Mouse (Mus musculus) heart, postnatal 25 days (tissue): Measurements from ENCODE around the gene Gm10037. TPM values are rescaled to one million over a fixed set of nuclear protein-coding genes. Genes with fewer than 3 reads are reported as not detected.
"Not testable (repeated sequence)": the region's sequence is repeated elsewhere in the genome, so short reads cannot be mapped to it uniquely, and the experiment has no call there.

Experiments used
- DNase-seq: peaks from one replicate; pipeline ENCODE4 v3.0.0; 2022; ENCODE audit warnings: low spot score
- intact Hi-C: fragments of 180-260 bp; cut with DNase I; formaldehyde crosslinking; loops from one replicate; pipeline ENCODE4 v1.15.1; 2025
- total RNA-seq, 2 experiments: library from RNA; stranded (reverse); gene quantifications; 2 replicates each; pipeline ENCODE4 v1.2.3; 2021

The Gm10037 gene
- total RNA-seq, result 1 to 10 TPM in 1 of 2 experiments, not detected in 1; 1.1 TPM

- no peak for DNase-seq
- intact Hi-C loops, result loop anchor here (5.0 kb wide), 1 partner anchor 109 kb away; no protein-coding TSS in a partner anchor
These were observed at the start of gene Gm10037 for GRCm38 (mm10) chr13:67830911-67831336. Gm10037 (plus strand) TSS chr13:67831106.

- no peak for DNase-seq
- intact Hi-C loops, result no loop called here
These were observed 38.9 kb upstream of the Gm10037 start for GRCm38 (mm10) chr13:67791921-67792455.

- no peak for DNase-seq
- intact Hi-C loops, result no loop called here
These were observed 32.3 kb upstream of the Gm10037 start for GRCm38 (mm10) chr13:67798618-67799017.

GRCm38 (mm10) chr13:67799151-67799550 lies 31.8 kb upstream of the Gm10037 start:
- intact Hi-C loops, DNase-seq: not testable (repeated sequence)

GRCm38 (mm10) chr13:67811651-67812210 lies 19.2 kb upstream of the Gm10037 start:
- intact Hi-C loops, result loop anchor here (1.0 to 10.0 kb wide), 4 partner anchors 34 to 287 kb away; partner anchors contain the start of genes Gm26965, Zfp493, Zfp85 and Zfp87
- DNase-seq, result no peak

GRCm38 (mm10) chr13:67812961-67813709 lies 17.8 kb upstream of the Gm10037 start:
- intact Hi-C loops, result loop anchor here (1.0 to 10.0 kb wide), 4 partner anchors 36 to 288 kb away; partner anchors contain the start of genes Gm26965, Zfp493, Zfp85 and Zfp87
- no peak for DNase-seq

GRCm38 (mm10) chr13:67813710-67814660 lies 16.9 kb upstream of the Gm10037 start, which contains the start of gene Zfp273:
Zfp273 (plus strand) TSS chr13:67813740.
- intact Hi-C loops, result loop anchor here (5.0 to 10.0 kb wide), 3 partner anchors 37 to 289 kb away; partner anchors contain the start of genes Gm26965, Zfp493, Zfp85 and Zfp87
- DNase-seq, result peak; percentile 57

- intact Hi-C loops, result loop anchor here (10.0 kb wide), 1 partner anchor 294 kb away; the partner anchor contains the start of genes Gm26965 and Zfp87
- DNase-seq, result no peak
These were observed 12.3 kb upstream of the Gm10037 start for GRCm38 (mm10) chr13:67818636-67819035.

GRCm38 (mm10) chr13:67833137-67833536 lies 2.2 kb downstream of the Gm10037 start:
- DNase-seq, result not testable (repeated sequence)
- intact Hi-C loops, result loop anchor here (5.0 kb wide), 1 partner anchor 111 kb away; no protein-coding TSS in a partner anchor

- intact Hi-C loops, result loop anchor here (2.0 to 10.0 kb wide), 3 partner anchors 161 to 719 kb away; partner anchors contain the start of genes Gm49345, Zfp729a and Zfp759
These were observed 12.8 kb downstream of the Gm10037 start for GRCm38 (mm10) chr13:67843775-67844118.

GRCm38 (mm10) chr13:67844119-67844852 lies 13.4 kb downstream of the Gm10037 start:
- no peak for DNase-seq
- intact Hi-C loops, result loop anchor here (2.0 to 10.0 kb wide), 3 partner anchors 161 to 719 kb away; partner anchors contain the start of genes Gm49345, Zfp729a and Zfp759

More at GRCm38 (mm10) chr13:67843775-67844118, 12.8 kb downstream of the Gm10037 start:
- no peak for DNase-seq

GRCm38 (mm10) chr13:67844853-67845194 lies 13.9 kb downstream of the Gm10037 start:
- intact Hi-C loops, result loop anchor here (2.0 to 10.0 kb wide), 3 partner anchors 162 to 720 kb away; partner anchors contain the start of genes Gm49345, Zfp729a and Zfp759
- DNase-seq, result no peak

GRCm38 (mm10) chr13:67850361-67850760 lies 19.5 kb downstream of the Gm10037 start:
- no peak for DNase-seq
- intact Hi-C loops, result no loop called here

- no peak for DNase-seq
- intact Hi-C loops, result no loop called here
These were observed 22.2 kb downstream of the Gm10037 start for GRCm38 (mm10) chr13:67853130-67853529.

GRCm38 (mm10) chr13:67853983-67854382 lies 23.1 kb downstream of the Gm10037 start:
- no peak for DNase-seq
- intact Hi-C loops, result no loop called here

GRCm38 (mm10) chr13:67857317-67857716 lies 26.4 kb downstream of the Gm10037 start:
- intact Hi-C loops, result no loop called here
- DNase-seq, result no peak

- intact Hi-C loops, result no loop called here
- no peak for DNase-seq
These were observed 31.6 kb downstream of the Gm10037 start for GRCm38 (mm10) chr13:67862508-67862907.

- DNase-seq, result no peak
- intact Hi-C loops, result no loop called here
These were observed 32.1 kb downstream of the Gm10037 start, which contains the start of gene BC048507 for GRCm38 (mm10) chr13:67863026-67863425. BC048507 (plus strand) TSS chr13:67863326.
